ENCODE assay signal across 8 mouse cellular contexts in the genomic region with DNA sequence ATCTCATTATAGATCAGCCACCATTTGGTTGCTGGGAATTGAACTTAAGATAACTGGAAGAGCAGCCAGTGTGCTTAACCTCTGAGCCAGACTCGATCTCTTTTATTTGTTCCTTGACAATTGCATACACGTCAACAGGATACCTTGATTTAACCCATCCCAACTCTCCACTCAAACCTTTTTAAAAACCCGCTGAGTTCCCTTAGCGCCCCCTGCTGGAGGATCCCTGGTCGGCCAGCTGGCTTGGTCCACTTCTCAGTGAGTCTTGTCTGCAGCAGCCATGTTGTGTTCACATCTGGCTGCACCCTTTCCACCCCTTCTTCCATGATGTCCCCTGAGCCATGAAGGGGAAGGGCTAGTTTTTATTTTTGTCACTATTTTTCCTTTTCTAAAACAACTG. TPM values are rescaled to one million over a fixed set of nuclear protein-coding genes. Genes with fewer than 3 reads are reported as not detected.
DNase-seq lines count a peak whose midpoint lies in the region; ATAC-seq and TF ChIP-seq lines count a peak whose summit lies in the region.

No protein-coding gene starts in this region.

- H3K79me2 ChIP-seq in MEL (ENCODE audit: control insufficient read depth, insufficient read depth, low read length, poor library complexity): no peaks in the 10 kb centered on the region

- WGBS in midbrain, embryonic 10.5 days: 64% methylated on average over 5 of the region's 5 CpGs
- WGBS in midbrain, embryonic 11.5 days: 69% methylated on average over 5 of the region's 5 CpGs
- WGBS in liver, postnatal 0 days (ENCODE audit: insufficient replicate concordance): 68% methylated on average over 5 of the region's 5 CpGs
- 65% methylated on average over 5 of the region's 5 CpGs for WGBS in midbrain, embryonic 16.5 days

- no peak for TF ChIP-seq POLR2A in MEL (IDR thresholded peaks at IDR 0.05; ENCODE audit: control insufficient read depth in 1 of 2, insufficient read depth in 1 of 2, low read depth in 1 of 2, low read length in 2 of 2, poor library complexity in 1 of 2)

- H3K9ac ChIP-seq in midbrain, embryonic 11.5 days (ENCODE audit: low read length): no peak overlapping the region
- H3K9ac ChIP-seq in MEL (ENCODE audit: control insufficient read depth, low read depth, low read length, poor library complexity, severe bottlenecking): no peak overlapping the region
- H3K9ac ChIP-seq in liver, postnatal 0 days (replicated peaks): no peak overlapping the region
- H3K9ac ChIP-seq in midbrain, embryonic 16.5 days (ENCODE audit: low read depth, low read length): no peak overlapping the region

- no peaks in the 10 kb centered on the region for H3K4me1 ChIP-seq in midbrain, embryonic 10.5 days
- no peaks in the 10 kb centered on the region for H3K4me1 ChIP-seq in midbrain, embryonic 11.5 days (ENCODE audit: control insufficient read depth, insufficient read depth, low read length)
- peaks cover 0 to 6% of the 10 kb centered on the region in 2 experiments; a peak in 3 of 4 replicates for H3K4me1 ChIP-seq in MEL (ENCODE audit: control insufficient read depth in 1 of 2, insufficient read depth in 2 of 2, low read length in 2 of 2)
- H3K4me1 ChIP-seq in liver, postnatal 0 days (ENCODE audit: insufficient read depth): peaks cover 7% of the 10 kb centered on the region
- H3K4me1 ChIP-seq in midbrain, embryonic 16.5 days (ENCODE audit: control insufficient read depth, insufficient read depth, low read length): no peaks in the 10 kb centered on the region

- peak; percentile 42 to 74 (median 47) for TF ChIP-seq CTCF in MEL (IDR thresholded peaks at IDR 0.05 in 2 of 3, conservative IDR thresholded peaks at IDR 0.05 in 1 of 3; ENCODE audit: control insufficient read depth in 1 of 3, insufficient read depth in 1 of 3, low read depth in 2 of 3, low read length in 3 of 3, poor library complexity in 1 of 3, severe bottlenecking in 1 of 3)
- TF ChIP-seq CTCF in liver, postnatal 0 days (IDR thresholded peaks at IDR 0.05; ENCODE audit: low read depth): peak; percentile 64

- H3K36me3 ChIP-seq in midbrain, embryonic 10.5 days: no peaks in the 10 kb centered on the region
- no peaks in the 10 kb centered on the region for H3K36me3 ChIP-seq in midbrain, embryonic 11.5 days (ENCODE audit: control insufficient read depth, insufficient read depth, low read length)
- peaks cover 0 to 2% of the 10 kb centered on the region in 2 experiments; a peak in 1 of 4 replicates for H3K36me3 ChIP-seq in MEL (ENCODE audit: control insufficient read depth in 1 of 2, insufficient read depth in 2 of 2, low read length in 2 of 2)
- H3K36me3 ChIP-seq in liver, postnatal 0 days (replicated peaks; ENCODE audit: insufficient read depth, low read length): peaks cover 46% of the 10 kb centered on the region
- no peaks in the 10 kb centered on the region for H3K36me3 ChIP-seq in midbrain, embryonic 16.5 days (ENCODE audit: control insufficient read depth, insufficient read depth, low read length)

- no peaks in the 10 kb centered on the region for H3K27me3 ChIP-seq in midbrain, embryonic 10.5 days (ENCODE audit: low read depth, poor library complexity, severe bottlenecking)
- no peaks in the 10 kb centered on the region for H3K27me3 ChIP-seq in midbrain, embryonic 11.5 days (ENCODE audit: control insufficient read depth, insufficient read depth, low read length)
- H3K27me3 ChIP-seq in MEL (ENCODE audit: control insufficient read depth in 1 of 2, insufficient read depth in 2 of 2, low read length in 2 of 2): no peaks in the 10 kb centered on the region
- H3K27me3 ChIP-seq in liver, postnatal 0 days (ENCODE audit: insufficient read depth, low read length): no peaks in the 10 kb centered on the region
- H3K27me3 ChIP-seq in midbrain, embryonic 16.5 days (ENCODE audit: control insufficient read depth, insufficient read depth, low read depth, low read length): no peaks in the 10 kb centered on the region

- intact Hi-C loops in gastrocnemius, postnatal 36 days (cut with DNase I): loop anchor here (2.0 kb wide), 1 partner anchor 62 kb away; no protein-coding TSS in a partner anchor

- no peak overlapping the region for H3K4me3 ChIP-seq in midbrain, embryonic 10.5 days
- no peak overlapping the region for H3K4me3 ChIP-seq in midbrain, embryonic 11.5 days (ENCODE audit: low read depth, low read length)
- H3K4me3 ChIP-seq in MEL (ENCODE audit: control insufficient read depth in 1 of 2, insufficient read depth in 1 of 2, low read depth in 2 of 2, low read length in 2 of 2): no peak overlapping the region
- H3K4me3 ChIP-seq in liver, postnatal 0 days (ENCODE audit: low read depth, low read length): no peak overlapping the region
- H3K4me3 ChIP-seq in midbrain, embryonic 16.5 days (ENCODE audit: low read depth, low read length): no peak overlapping the region

- H3K27ac ChIP-seq in midbrain, embryonic 10.5 days (replicated peaks): no peak overlapping the region
- no peak overlapping the region for H3K27ac ChIP-seq in midbrain, embryonic 11.5 days (ENCODE audit: low read depth, low read length)
- no peak overlapping the region for H3K27ac ChIP-seq in MEL (ENCODE audit: control insufficient read depth, low read depth, low read length)
- no peak overlapping the region for H3K27ac ChIP-seq in liver, postnatal 0 days (ENCODE audit: low read depth)
- no peak overlapping the region for H3K27ac ChIP-seq in midbrain, embryonic 16.5 days (ENCODE audit: low read length)

- H3K9me3 ChIP-seq in midbrain, embryonic 10.5 days (replicated peaks): 0 out of 2 replicates have a peak, but pooled peaks cover 3% of the 10 kb centered on the region
- H3K9me3 ChIP-seq in midbrain, embryonic 11.5 days (ENCODE audit: control insufficient read depth, low read length): no peaks in the 10 kb centered on the region
- H3K9me3 ChIP-seq in MEL (replicated peaks; ENCODE audit: insufficient read depth, low read length): no peaks in the 10 kb centered on the region
- H3K9me3 ChIP-seq in liver, postnatal 0 days (ENCODE audit: low read length): no peaks in the 10 kb centered on the region
- no peaks in the 10 kb centered on the region for H3K9me3 ChIP-seq in midbrain, embryonic 16.5 days (replicated peaks; ENCODE audit: control insufficient read depth, low read length, poor library complexity, severe bottlenecking)

- peak; percentile 32 for DNase-seq in gastrocnemius, adult 18-20 months (ENCODE audit: low spot score)
- no peak for DNase-seq in gastrocnemius, postnatal 36 days
- DNase-seq in midbrain, embryonic 10.5 days (ENCODE audit: low spot score): peak; percentile 21
- no peak for DNase-seq in midbrain, embryonic 11.5 days (ENCODE audit: low spot score, missing footprints)
- peak; percentile 43 for DNase-seq in MEL (ENCODE audit: low read depth, low spot score)
- no peak for DNase-seq in liver, postnatal 0 days
- no peak for DNase-seq in heart, adult 11 months

- no peak overlapping the region for H3K4me2 ChIP-seq in midbrain, embryonic 11.5 days
- H3K4me2 ChIP-seq in liver, postnatal 0 days (ENCODE audit: low read depth, low read length): no peak overlapping the region
- no peak overlapping the region for H3K4me2 ChIP-seq in midbrain, embryonic 16.5 days (ENCODE audit: low read length)

- TF ChIP-seq EP300 in MEL (IDR thresholded peaks at IDR 0.05; ENCODE audit: low read depth in 1 of 2, low read length in 2 of 2): no peak
- no peak for TF ChIP-seq EP300 in liver, postnatal 0 days (IDR thresholded peaks at IDR 0.05; ENCODE audit: low read depth)

- no peak for TF ChIP-seq RAD21 in MEL (IDR thresholded peaks at IDR 0.05; ENCODE audit: low read depth, low read length)

- ATAC-seq in midbrain, embryonic 11.5 days (ENCODE audit: low FRiP score): no peak
- ATAC-seq in liver, postnatal 0 days: no peak
- ATAC-seq in midbrain, embryonic 16.5 days: no peak

TF ChIP-seq in MEL, 35 proteins besides CTCF, POLR2A, EP300 and RAD21:
- TF ChIP-seq ZC3H11A (IDR thresholded peaks at IDR 0.05; ENCODE audit: low read depth, low read length) (no peak), SMC3 (IDR thresholded peaks at IDR 0.05; ENCODE audit: low read depth, low read length) (peak; percentile 39)

RNA-seq across cellular contexts. Expression of a gene that starts 33.0 kb away (rescaled TPM):
- total RNA-seq in gastrocnemius, adult 18-20 months (2021): 1 to 10 TPM; 6.2 to 8.3 TPM
- 10 to 100 TPM; 11.7 to 19.0 TPM for total RNA-seq in gastrocnemius, postnatal 36 days (2021)
- 4.0 and 7.4 TPM in 2 replicates for polyA plus RNA-seq in midbrain, embryonic 10.5 days (2016; fragmentation: Nextera tagmentation; extraction: Ambion mirVana)
- polyA plus RNA-seq in midbrain, embryonic 11.5 days (2014; fragmentation: Nextera tagmentation; extraction: Ambion mirVana): 8.7 and 11.0 TPM in 2 replicates
- 16.1 and 16.2 TPM in 2 replicates for total RNA-seq in MEL (2012; rRNA removed)
- polyA plus RNA-seq in MEL (2012; ENCODE audit: insufficient read depth in 1 of 2, insufficient read length in 2 of 2, low read depth in 1 of 2, low replicate concordance in 2 of 2, missing spikeins in 1 of 2): 10 to 100 TPM in 1 of 2 experiments, not detected in 1; 40.4 TPM
- 139 and 140 TPM in 2 replicates for polyA plus RNA-seq in liver, postnatal 0 days (2015; fragmentation: Nextera tagmentation; extraction: Ambion mirVana)
- 14.9 and 15.1 TPM in 2 replicates for polyA plus RNA-seq in midbrain, embryonic 16.5 days (2015; fragmentation: Nextera tagmentation; extraction: Ambion mirVana)

RNA-seq across cellular contexts. Expression of a gene that starts 33.6 kb away (rescaled TPM):
- under 1 TPM; 0.43 to 0.47 TPM for total RNA-seq in gastrocnemius, adult 18-20 months (2021)
- total RNA-seq in gastrocnemius, postnatal 36 days (2021): 1 to 10 TPM in 1 of 2 experiments, under 1 TPM in 1; 0.39 to 1.3 TPM
- polyA plus RNA-seq in midbrain, embryonic 10.5 days (2016; fragmentation: Nextera tagmentation; extraction: Ambion mirVana): 0.12 and 0.25 TPM in 2 replicates
- polyA plus RNA-seq in midbrain, embryonic 11.5 days (2014; fragmentation: Nextera tagmentation; extraction: Ambion mirVana): 0.17 and 0.23 TPM in 2 replicates
- 1.1 and 2.1 TPM in 2 replicates for total RNA-seq in MEL (2012; rRNA removed)
- polyA plus RNA-seq in MEL (2012; ENCODE audit: insufficient read depth in 1 of 2, insufficient read length in 2 of 2, low read depth in 1 of 2, low replicate concordance in 2 of 2, missing spikeins in 1 of 2): 1 to 10 TPM in 1 of 2 experiments, not detected in 1; 2.2 TPM
- 0.80 and 0.91 TPM in 2 replicates for polyA plus RNA-seq in liver, postnatal 0 days (2015; fragmentation: Nextera tagmentation; extraction: Ambion mirVana)
- 0.81 and 0.84 TPM in 2 replicates for polyA plus RNA-seq in midbrain, embryonic 16.5 days (2015; fragmentation: Nextera tagmentation; extraction: Ambion mirVana)

RNA-seq across cellular contexts. Expression of a gene that starts 59.2 kb away (rescaled TPM):
- total RNA-seq in gastrocnemius, adult 18-20 months (2021): under 1 TPM; 0.30 to 0.36 TPM
- total RNA-seq in gastrocnemius, postnatal 36 days (2021): under 1 TPM; 0.35 to 0.41 TPM
- 4.4 and 6.1 TPM in 2 replicates for polyA plus RNA-seq in midbrain, embryonic 10.5 days (2016; fragmentation: Nextera tagmentation; extraction: Ambion mirVana)
- 1.5 and 2.5 TPM in 2 replicates for polyA plus RNA-seq in midbrain, embryonic 11.5 days (2014; fragmentation: Nextera tagmentation; extraction: Ambion mirVana)
- total RNA-seq in MEL (2012; rRNA removed): not detected in 2 replicates
- polyA plus RNA-seq in MEL (2012; ENCODE audit: insufficient read depth in 1 of 2, insufficient read length in 2 of 2, low read depth in 1 of 2, low replicate concordance in 2 of 2, missing spikeins in 1 of 2): not detected
- 0.14 TPM in 1 of 2 replicates, not detected in the other for polyA plus RNA-seq in liver, postnatal 0 days (2015; fragmentation: Nextera tagmentation; extraction: Ambion mirVana)
- 15.6 and 16.6 TPM in 2 replicates for polyA plus RNA-seq in midbrain, embryonic 16.5 days (2015; fragmentation: Nextera tagmentation; extraction: Ambion mirVana)

Comparison
In these comparisons a context has a peak if more than half of its experiments do, and no peak if none do; other contexts are left out.
1. DNase-seq: peak in gastrocnemius, adult 18-20 months (single experiment), midbrain, embryonic 10.5 days (single experiment) and MEL (single experiment); none in gastrocnemius, postnatal 36 days (0 of 2), midbrain, embryonic 11.5 days (single experiment), liver, postnatal 0 days (single experiment) and heart, adult 11 months (single experiment).